8 mouse cellular contexts compared by ENCODE assay signal in the genomic region with DNA sequence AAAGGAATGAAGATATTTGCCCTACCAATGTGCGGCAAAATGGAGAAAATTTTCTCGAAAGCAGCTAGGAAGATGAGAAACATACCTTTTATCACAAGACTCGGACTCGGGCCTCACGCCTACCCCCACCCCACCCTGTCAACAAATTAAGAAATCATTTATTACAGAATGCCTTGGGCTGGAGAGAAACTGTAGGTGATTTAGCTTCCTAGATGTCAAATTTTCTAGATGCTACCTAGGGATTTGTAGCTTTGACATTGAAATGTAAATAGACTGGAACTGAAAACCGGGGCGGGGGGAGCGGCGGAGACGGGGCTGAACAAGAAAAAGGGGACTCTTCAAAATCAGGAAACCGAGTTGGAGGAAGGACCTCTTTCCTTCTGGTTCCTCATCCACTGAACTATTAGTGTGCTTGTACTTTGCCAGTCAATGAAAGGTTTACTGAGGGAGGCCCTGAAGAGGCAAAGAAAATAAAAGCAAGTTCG. TPM values are rescaled to one million over a fixed set of nuclear protein-coding genes. Genes with fewer than 3 reads are reported as not detected.
DNase-seq lines count a peak whose midpoint lies in the region; ATAC-seq and TF ChIP-seq lines count a peak whose summit lies in the region.

No protein-coding gene starts in this region.

- H3K4me2 ChIP-seq in heart, embryonic 16.5 days (ENCODE audit: low read depth, low read length), result peak overlapping the region; percentile 62
- H3K4me2 ChIP-seq in liver, embryonic 13.5 days, result peak overlapping the region; percentile 55
- peak overlapping the region; percentile 38 for H3K4me2 ChIP-seq in neural tube, embryonic 14.5 days (ENCODE audit: low read depth, low read length)

- TF ChIP-seq CTCF in cerebellum, adult 2 months (IDR thresholded peaks at IDR 0.05; ENCODE audit: borderline replicate concordance, insufficient read depth, low read depth, low read length), result no peak

- H3K4me1 ChIP-seq in cerebellum, adult 2 months (ENCODE audit: control insufficient read depth, insufficient read depth, low read length), result no peaks in the 10 kb centered on the region
- no peaks in the 10 kb centered on the region for H3K4me1 ChIP-seq in heart, embryonic 16.5 days (ENCODE audit: control insufficient read depth, insufficient read depth, low read length)
- H3K4me1 ChIP-seq in liver, embryonic 13.5 days (replicated peaks), result no peaks in the 10 kb centered on the region
- H3K4me1 ChIP-seq in neural tube, embryonic 14.5 days (ENCODE audit: control insufficient read depth, insufficient read depth, low read length), result no peaks in the 10 kb centered on the region

- peak overlapping the region; percentile 16; the same call in 1 of the 2 replicates for H3K27ac ChIP-seq in cerebellum, adult 2 months (ENCODE audit: insufficient read depth, low read length)
- H3K27ac ChIP-seq in heart, embryonic 16.5 days (ENCODE audit: low read length), result no peak overlapping the region; the same call in 1 of the 2 replicates
- H3K27ac ChIP-seq in liver, embryonic 13.5 days, result no peak overlapping the region
- peak overlapping the region; percentile 72; the same call in 1 of the 2 replicates for H3K27ac ChIP-seq in neural tube, embryonic 14.5 days (ENCODE audit: low read depth, low read length)

- H3K9me3 ChIP-seq in heart, embryonic 16.5 days (replicated peaks; ENCODE audit: control insufficient read depth, low read length), result no peaks in the 10 kb centered on the region
- no peaks in the 10 kb centered on the region for H3K9me3 ChIP-seq in liver, embryonic 13.5 days (replicated peaks)
- no peaks in the 10 kb centered on the region for H3K9me3 ChIP-seq in neural tube, embryonic 14.5 days (ENCODE audit: control insufficient read depth, low read length)

- peak overlapping the region; percentile 62 for H3K9ac ChIP-seq in heart, embryonic 16.5 days (ENCODE audit: low read length)
- H3K9ac ChIP-seq in liver, embryonic 13.5 days, result peak overlapping the region; percentile 26; the same call in 1 of the 2 replicates
- H3K9ac ChIP-seq in neural tube, embryonic 14.5 days (replicated peaks; ENCODE audit: low read depth, low read length), result peak overlapping the region; percentile 37

- peak; percentile 14; the same call in 1 of the 2 replicates for ATAC-seq in heart, embryonic 16.5 days (replicated peaks; ENCODE audit: extremely low read depth, insufficient read depth, low FRiP score)
- ATAC-seq in liver, embryonic 13.5 days (ENCODE audit: low read depth), result peak; percentile 65
- peak; percentile 57 for ATAC-seq in neural tube, embryonic 14.5 days (ENCODE audit: low read depth)

- H3K36me3 ChIP-seq in heart, embryonic 16.5 days (ENCODE audit: control insufficient read depth, insufficient read depth), result no peaks in the 10 kb centered on the region
- no peaks in the 10 kb centered on the region for H3K36me3 ChIP-seq in liver, embryonic 13.5 days
- no peaks in the 10 kb centered on the region for H3K36me3 ChIP-seq in neural tube, embryonic 14.5 days (ENCODE audit: control insufficient read depth, insufficient read depth, low read length)

- H3K27me3 ChIP-seq in cerebellum, adult 2 months (ENCODE audit: control insufficient read depth, insufficient read depth, low read length), result no peaks in the 10 kb centered on the region
- no peaks in the 10 kb centered on the region for H3K27me3 ChIP-seq in heart, embryonic 16.5 days (ENCODE audit: control insufficient read depth, insufficient read depth, low read length)
- H3K27me3 ChIP-seq in liver, embryonic 13.5 days, result no peaks in the 10 kb centered on the region
- H3K27me3 ChIP-seq in neural tube, embryonic 14.5 days (ENCODE audit: control insufficient read depth, insufficient read depth, low read length), result no peaks in the 10 kb centered on the region

- H3K4me3 ChIP-seq in cerebellum, adult 2 months (replicated peaks; ENCODE audit: insufficient read depth, low read depth, low read length), result peak overlapping the region; percentile 99
- peak overlapping the region; percentile 63 for H3K4me3 ChIP-seq in heart, embryonic 16.5 days (ENCODE audit: low read length)
- H3K4me3 ChIP-seq in liver, embryonic 13.5 days (replicated peaks), result peak overlapping the region; percentile 57
- peak overlapping the region; percentile 42 for H3K4me3 ChIP-seq in neural tube, embryonic 14.5 days (ENCODE audit: low read depth, low read length)

- 9% methylated on average over 12 of the region's 12 CpGs for WGBS in cerebellum, adult 2 months
- 16% methylated on average over 12 of the region's 12 CpGs for WGBS in heart, embryonic 16.5 days
- WGBS in liver, embryonic 13.5 days (ENCODE audit: insufficient replicate concordance), result 21% methylated on average over 12 of the region's 12 CpGs
- 22% methylated on average over 12 of the region's 12 CpGs for WGBS in neural tube, embryonic 14.5 days

- no peak for DNase-seq in cerebellum, adult 2 months
- no peak for DNase-seq in cerebellum, adult 11-12 months
- DNase-seq in right cerebral cortex, adult 18-20 months, result peak; percentile 4
- no peak for DNase-seq in right cerebral cortex, adult 2 months (ENCODE audit: low spot score in 2 of 2)
- no peak for DNase-seq in liver, embryonic 13.5 days
- DNase-seq in adrenal gland, postnatal 14 days, result no peak

- TF ChIP-seq POLR2A in cerebellum, adult 2 months (IDR thresholded peaks at IDR 0.05; ENCODE audit: borderline replicate concordance, insufficient read depth, low read length), result no peak

RNA-seq across cellular contexts. Expression of gene Zc4h2, which starts 0.3 kb away (rescaled TPM):
- polyA plus RNA-seq in cerebellum, adult 2 months (2012; rRNA removed), result 24.2 and 24.4 TPM in 2 replicates
- 6.6 and 7.0 TPM in 2 replicates for polyA plus RNA-seq in heart, embryonic 16.5 days (2015; fragmentation: Nextera tagmentation; extraction: Ambion mirVana)
- 2.3 and 3.1 TPM in 2 replicates for polyA plus RNA-seq in liver, embryonic 13.5 days (2015; fragmentation: Nextera tagmentation; extraction: Ambion mirVana)
- polyA plus RNA-seq in neural tube, embryonic 14.5 days (2014; fragmentation: Nextera tagmentation; extraction: Ambion mirVana), result 81.5 and 85.8 TPM in 2 replicates
- 3.8 and 3.9 TPM in 2 replicates for total RNA-seq in adrenal gland, postnatal 14 days (2021)

RNA-seq across cellular contexts. Expression of gene Zc3h12b, which starts 52.8 kb away (rescaled TPM):
- 7.6 and 7.7 TPM in 2 replicates for polyA plus RNA-seq in cerebellum, adult 2 months (2012; rRNA removed)
- 1.3 and 1.4 TPM in 2 replicates for polyA plus RNA-seq in heart, embryonic 16.5 days (2015; fragmentation: Nextera tagmentation; extraction: Ambion mirVana)
- 0.17 and 0.23 TPM in 2 replicates for polyA plus RNA-seq in liver, embryonic 13.5 days (2015; fragmentation: Nextera tagmentation; extraction: Ambion mirVana)
- 3.7 and 4.7 TPM in 2 replicates for polyA plus RNA-seq in neural tube, embryonic 14.5 days (2014; fragmentation: Nextera tagmentation; extraction: Ambion mirVana)
- total RNA-seq in adrenal gland, postnatal 14 days (2021), result 3.0 and 3.5 TPM in 2 replicates

Comparison
In these comparisons a context has a peak if more than half of its experiments do, and no peak if none do; other contexts are left out.
1. H3K27ac ChIP-seq: peak in cerebellum, adult 2 months (single experiment) and neural tube, embryonic 14.5 days (single experiment); none in heart, embryonic 16.5 days (single experiment) and liver, embryonic 13.5 days (single experiment).
2. H3K4me3 ChIP-seq: peak in every context shown above with its lines; median percentile 99 in cerebellum, adult 2 months; 63 in heart, embryonic 16.5 days; 57 in liver, embryonic 13.5 days; 42 in neural tube, embryonic 14.5 days.
3. ATAC-seq: peak in every context shown above with its lines; median percentile 65 in liver, embryonic 13.5 days; 57 in neural tube, embryonic 14.5 days; 14 in heart, embryonic 16.5 days.
4. Peak in every context shown above with its lines, with median percentiles within 50 percentile points of each other: H3K4me2 ChIP-seq and H3K9ac ChIP-seq.